Mouse (Mus musculus): ENCODE measurements around the gene Myh3. TPM values are rescaled to one million over a fixed set of nuclear protein-coding genes. Genes with fewer than 3 reads are reported as not detected.

Gene Myh3
- polyA plus RNA-seq, 1 experiment: 0.56 TPM

GRCm38 (mm10) chr11:67077435-67077834 lies 665 bp upstream of the Myh3 start:
- H3K27me3 ChIP-seq (ENCODE audit: control insufficient read depth, insufficient read depth, insufficient read length): peaks cover 15% of the 10 kb centered on the region

GRCm38 (mm10) chr11:67078888-67079287 lies 788 bp downstream of the Myh3 start:
- Histone ChIP-seq H3ac (ENCODE audit: control insufficient read depth, insufficient read length, low read depth) (no peak overlapping the region), H3K79me2 (ENCODE audit: control insufficient read depth, insufficient read depth) (no peaks in the 10 kb centered on the region), H3K4me3 (ENCODE audit: insufficient read depth, poor library complexity, severe bottlenecking) (no peak overlapping the region), H3K27me3 (ENCODE audit: control insufficient read depth, insufficient read depth, insufficient read length) (peaks cover 14% of the 10 kb centered on the region), H3K36me3 (ENCODE audit: control insufficient read depth, insufficient read depth) (no peaks in the 10 kb centered on the region), H3K79me3 (ENCODE audit: low read depth) (no peaks in the 10 kb centered on the region)
- no peak for TF ChIP-seq MAX (IDR thresholded peaks at IDR 0.05)
- TF ChIP-seq USF1 (IDR thresholded peaks at IDR 0.05; ENCODE audit: low read depth): no peak
- no peak for TF ChIP-seq MYOG (IDR thresholded peaks at IDR 0.05; ENCODE audit: control insufficient read depth, extremely low read depth, insufficient read length)
- no peak for TF ChIP-seq CTCF (IDR thresholded peaks at IDR 0.05; ENCODE audit: control insufficient read depth, insufficient read depth, insufficient read length)
- TF ChIP-seq MYOD1 (IDR thresholded peaks at IDR 0.05; ENCODE audit: control insufficient read depth, insufficient read length, low read depth): no peak

More at GRCm38 (mm10) chr11:67077435-67077834, 665 bp upstream of the Myh3 start:
- no peak overlapping the region for H3ac ChIP-seq (ENCODE audit: control insufficient read depth, insufficient read length, low read depth)
- H3K79me2 ChIP-seq (ENCODE audit: control insufficient read depth, insufficient read depth): no peaks in the 10 kb centered on the region
- H3K4me3 ChIP-seq (ENCODE audit: insufficient read depth, poor library complexity, severe bottlenecking): no peak overlapping the region
- no peaks in the 10 kb centered on the region for H3K36me3 ChIP-seq (ENCODE audit: control insufficient read depth, insufficient read depth)
- TF ChIP-seq MYOG (IDR thresholded peaks at IDR 0.05; ENCODE audit: control insufficient read depth, extremely low read depth, insufficient read length) (no peak), MYOD1 (IDR thresholded peaks at IDR 0.05; ENCODE audit: control insufficient read depth, insufficient read length, low read depth) (peak; percentile 51)
- H3K79me3 ChIP-seq (ENCODE audit: low read depth): no peaks in the 10 kb centered on the region

GRCm38 (mm10) chr11:67079740-67080139 lies 1.6 kb downstream of the Myh3 start:
- Histone ChIP-seq H3K79me3 (ENCODE audit: low read depth) (no peaks in the 10 kb centered on the region), H3K27me3 (ENCODE audit: control insufficient read depth, insufficient read depth, insufficient read length) (peaks cover 20% of the 10 kb centered on the region), H3ac (ENCODE audit: control insufficient read depth, insufficient read length, low read depth) (no peak overlapping the region), H3K36me3 (ENCODE audit: control insufficient read depth, insufficient read depth) (no peaks in the 10 kb centered on the region), H3K4me3 (ENCODE audit: insufficient read depth, poor library complexity, severe bottlenecking) (no peak overlapping the region), H3K79me2 (ENCODE audit: control insufficient read depth, insufficient read depth) (no peaks in the 10 kb centered on the region)
- TF ChIP-seq MAX (IDR thresholded peaks at IDR 0.05) (no peak), CEBPB (IDR thresholded peaks at IDR 0.05; ENCODE audit: low read depth) (no peak), MYOD1 (IDR thresholded peaks at IDR 0.05; ENCODE audit: control insufficient read depth, insufficient read length, low read depth) (no peak), MYOG (IDR thresholded peaks at IDR 0.05; ENCODE audit: control insufficient read depth, extremely low read depth, insufficient read length) (no peak)

- H3K4me3 ChIP-seq (ENCODE audit: insufficient read depth, poor library complexity, severe bottlenecking): no peak overlapping the region
Observed at GRCm38 (mm10) chr11:67080168-67080567, 2.1 kb downstream of the Myh3 start.

GRCm38 (mm10) chr11:67081125-67081649 lies 3.1 kb downstream of the Myh3 start:
- no peaks in the 10 kb centered on the region for H3K79me2 ChIP-seq (ENCODE audit: control insufficient read depth, insufficient read depth)
- no peaks in the 10 kb centered on the region for H3K36me3 ChIP-seq (ENCODE audit: control insufficient read depth, insufficient read depth)
- no peaks in the 10 kb centered on the region for H3K79me3 ChIP-seq (ENCODE audit: low read depth)
- H3ac ChIP-seq (ENCODE audit: control insufficient read depth, insufficient read length, low read depth): no peak overlapping the region
- H3K4me3 ChIP-seq (ENCODE audit: insufficient read depth, poor library complexity, severe bottlenecking): no peak overlapping the region
- peaks cover 18% of the 10 kb centered on the region for H3K27me3 ChIP-seq (ENCODE audit: control insufficient read depth, insufficient read depth, insufficient read length)
- no peak for TF ChIP-seq MAX (IDR thresholded peaks at IDR 0.05)
- peak; percentile 12 for TF ChIP-seq MYOD1 (IDR thresholded peaks at IDR 0.05; ENCODE audit: control insufficient read depth, insufficient read length, low read depth)

More at GRCm38 (mm10) chr11:67080168-67080567, 2.1 kb downstream of the Myh3 start:
- Histone ChIP-seq H3ac (ENCODE audit: control insufficient read depth, insufficient read length, low read depth) (no peak overlapping the region), H3K79me2 (ENCODE audit: control insufficient read depth, insufficient read depth) (no peaks in the 10 kb centered on the region), H3K27me3 (ENCODE audit: control insufficient read depth, insufficient read depth, insufficient read length) (peaks cover 17% of the 10 kb centered on the region), H3K79me3 (ENCODE audit: low read depth) (no peaks in the 10 kb centered on the region), H3K36me3 (ENCODE audit: control insufficient read depth, insufficient read depth) (no peaks in the 10 kb centered on the region)
- no peak for TF ChIP-seq CEBPB (IDR thresholded peaks at IDR 0.05; ENCODE audit: low read depth)
- TF ChIP-seq MYOG (IDR thresholded peaks at IDR 0.05; ENCODE audit: control insufficient read depth, extremely low read depth, insufficient read length): no peak
- TF ChIP-seq FOSL1 (IDR thresholded peaks at IDR 0.05; ENCODE audit: insufficient read depth, low read length, poor library complexity, severe bottlenecking): no peak
- no peak for TF ChIP-seq CTCF (IDR thresholded peaks at IDR 0.05; ENCODE audit: control insufficient read depth, insufficient read depth, insufficient read length)
- no peak for TF ChIP-seq MAX (IDR thresholded peaks at IDR 0.05)
- no peak for TF ChIP-seq USF1 (IDR thresholded peaks at IDR 0.05; ENCODE audit: low read depth)
- TF ChIP-seq MYOD1 (IDR thresholded peaks at IDR 0.05; ENCODE audit: control insufficient read depth, insufficient read length, low read depth): no peak

- no peak overlapping the region for H3K4me3 ChIP-seq (ENCODE audit: insufficient read depth, poor library complexity, severe bottlenecking)
- H3K27me3 ChIP-seq (ENCODE audit: control insufficient read depth, insufficient read depth, insufficient read length): peaks cover 25% of the 10 kb centered on the region
- TF ChIP-seq MAX (IDR thresholded peaks at IDR 0.05): no peak
- no peak for TF ChIP-seq USF1 (IDR thresholded peaks at IDR 0.05; ENCODE audit: low read depth)
- no peak for TF ChIP-seq MYOG (IDR thresholded peaks at IDR 0.05; ENCODE audit: control insufficient read depth, extremely low read depth, insufficient read length)
- no peak for TF ChIP-seq CTCF (IDR thresholded peaks at IDR 0.05; ENCODE audit: control insufficient read depth, insufficient read depth, insufficient read length)
- TF ChIP-seq CEBPB (IDR thresholded peaks at IDR 0.05; ENCODE audit: low read depth): no peak
- TF ChIP-seq MYOD1 (IDR thresholded peaks at IDR 0.05; ENCODE audit: control insufficient read depth, insufficient read length, low read depth): no peak
- no peak for TF ChIP-seq FOSL1 (IDR thresholded peaks at IDR 0.05; ENCODE audit: insufficient read depth, low read length, poor library complexity, severe bottlenecking)
- H3K79me2 ChIP-seq (ENCODE audit: control insufficient read depth, insufficient read depth): no peaks in the 10 kb centered on the region
- H3ac ChIP-seq (ENCODE audit: control insufficient read depth, insufficient read length, low read depth): no peak overlapping the region
- no peaks in the 10 kb centered on the region for H3K79me3 ChIP-seq (ENCODE audit: low read depth)
- no peaks in the 10 kb centered on the region for H3K36me3 ChIP-seq (ENCODE audit: control insufficient read depth, insufficient read depth)
Observed at GRCm38 (mm10) chr11:67082188-67082587, 4.1 kb downstream of the Myh3 start.

All from C2C12 (cell line).